Mouse (Mus musculus): ENCODE results near the gene 4931428F04Rik. TPM values are rescaled to one million over a fixed set of nuclear protein-coding genes. Genes with fewer than 3 reads are reported as not detected.

Gene 4931428F04Rik
- polyA plus RNA-seq, 1 experiment: 6.0 TPM

GRCm38 (mm10) chr8:105299962-105300361 is 10.3 kb upstream of the 4931428F04Rik start:
- Histone ChIP-seq H3ac (ENCODE audit: control insufficient read depth, insufficient read length, low read depth) (no peak overlapping the region), H3K27me3 (ENCODE audit: control insufficient read depth, insufficient read depth, insufficient read length) (no peaks in the 10 kb centered on the region), H3K4me3 (ENCODE audit: insufficient read depth, poor library complexity, severe bottlenecking) (no peak overlapping the region), H3K79me3 (ENCODE audit: low read depth) (peaks cover 29% of the 10 kb centered on the region), H3K79me2 (ENCODE audit: control insufficient read depth, insufficient read depth) (peaks cover 59% of the 10 kb centered on the region), H3K36me3 (ENCODE audit: control insufficient read depth, insufficient read depth) (peaks cover 56% of the 10 kb centered on the region)
- TF ChIP-seq CTCF (IDR thresholded peaks at IDR 0.05; ENCODE audit: control insufficient read depth, insufficient read depth, insufficient read length): no peak
- no peak for TF ChIP-seq FOSL1 (IDR thresholded peaks at IDR 0.05; ENCODE audit: insufficient read depth, low read length, poor library complexity, severe bottlenecking)
- TF ChIP-seq MAX (IDR thresholded peaks at IDR 0.05): no peak
- TF ChIP-seq CEBPB (IDR thresholded peaks at IDR 0.05; ENCODE audit: low read depth): no peak
- TF ChIP-seq MYOD1 (IDR thresholded peaks at IDR 0.05; ENCODE audit: control insufficient read depth, insufficient read length, low read depth): no peak
- TF ChIP-seq MYOG (IDR thresholded peaks at IDR 0.05; ENCODE audit: control insufficient read depth, extremely low read depth, insufficient read length): no peak
- no peak for TF ChIP-seq USF1 (IDR thresholded peaks at IDR 0.05; ENCODE audit: low read depth)

GRCm38 (mm10) chr8:105298351-105299252 is 8.9 kb upstream of the 4931428F04Rik start:
- Histone ChIP-seq H3K79me2 (ENCODE audit: control insufficient read depth, insufficient read depth) (peaks cover 59% of the 10 kb centered on the region), H3ac (ENCODE audit: control insufficient read depth, insufficient read length, low read depth) (peak overlapping the region; percentile 96), H3K4me3 (ENCODE audit: insufficient read depth, poor library complexity, severe bottlenecking) (peak overlapping the region; percentile 97), H3K36me3 (ENCODE audit: control insufficient read depth, insufficient read depth) (peaks cover 47% of the 10 kb centered on the region), H3K79me3 (ENCODE audit: low read depth) (peaks cover 29% of the 10 kb centered on the region), H3K27me3 (ENCODE audit: control insufficient read depth, insufficient read depth, insufficient read length) (no peaks in the 10 kb centered on the region)
- TF ChIP-seq MYOG (IDR thresholded peaks at IDR 0.05; ENCODE audit: control insufficient read depth, extremely low read depth, insufficient read length): no peak
- no peak for TF ChIP-seq USF1 (IDR thresholded peaks at IDR 0.05; ENCODE audit: low read depth)
- no peak for TF ChIP-seq CEBPB (IDR thresholded peaks at IDR 0.05; ENCODE audit: low read depth)
- TF ChIP-seq MYOD1 (IDR thresholded peaks at IDR 0.05; ENCODE audit: control insufficient read depth, insufficient read length, low read depth): peak; percentile 28
- no peak for TF ChIP-seq CTCF (IDR thresholded peaks at IDR 0.05; ENCODE audit: control insufficient read depth, insufficient read depth, insufficient read length)

- peak within 1 kb of the TSS; percentile 96 for H3ac ChIP-seq (ENCODE audit: control insufficient read depth, insufficient read length, low read depth)
- peak; percentile 44 for TF ChIP-seq MAX (IDR thresholded peaks at IDR 0.05)
- TF ChIP-seq CTCF (IDR thresholded peaks at IDR 0.05; ENCODE audit: control insufficient read depth, insufficient read depth, insufficient read length): no peak
- TF ChIP-seq MYOG (IDR thresholded peaks at IDR 0.05; ENCODE audit: control insufficient read depth, extremely low read depth, insufficient read length): no peak
- peaks cover 56% of the 10 kb centered on the region for H3K79me2 ChIP-seq (ENCODE audit: control insufficient read depth, insufficient read depth)
- H3K4me3 ChIP-seq (ENCODE audit: insufficient read depth, poor library complexity, severe bottlenecking): peak within 1 kb of the TSS; percentile 97
- H3K79me3 ChIP-seq (ENCODE audit: low read depth): peaks cover 26% of the 10 kb centered on the region
- H3K27me3 ChIP-seq (ENCODE audit: control insufficient read depth, insufficient read depth, insufficient read length): no peaks in the 10 kb centered on the region
- peaks cover 41% of the 10 kb centered on the region for H3K36me3 ChIP-seq (ENCODE audit: control insufficient read depth, insufficient read depth)
Measured at GRCm38 (mm10) chr8:105297511-105298192, 8.0 kb upstream of the 4931428F04Rik start, which contains the start of gene E2f4. Gene E2f4 (plus strand): TSS chr8:105297663.

- no peaks in the 10 kb centered on the region for H3K27me3 ChIP-seq (ENCODE audit: control insufficient read depth, insufficient read depth, insufficient read length)
Measured at GRCm38 (mm10) chr8:105295895-105296573, 6.4 kb upstream of the 4931428F04Rik start, which contains the start of gene Exoc3l. Gene Exoc3l (minus strand): TSS chr8:105296101.

GRCm38 (mm10) chr8:105295256-105295655 is 5.6 kb upstream of the 4931428F04Rik start:
- no peaks in the 10 kb centered on the region for H3K27me3 ChIP-seq (ENCODE audit: control insufficient read depth, insufficient read depth, insufficient read length)
- no peak overlapping the region for H3ac ChIP-seq (ENCODE audit: control insufficient read depth, insufficient read length, low read depth)
- peaks cover 33% of the 10 kb centered on the region for H3K79me2 ChIP-seq (ENCODE audit: control insufficient read depth, insufficient read depth)
- peaks cover 23% of the 10 kb centered on the region for H3K79me3 ChIP-seq (ENCODE audit: low read depth)
- peaks cover 17% of the 10 kb centered on the region for H3K36me3 ChIP-seq (ENCODE audit: control insufficient read depth, insufficient read depth)
- TF ChIP-seq FOSL1 (IDR thresholded peaks at IDR 0.05; ENCODE audit: insufficient read depth, low read length, poor library complexity, severe bottlenecking) (no peak), MYOG (IDR thresholded peaks at IDR 0.05; ENCODE audit: control insufficient read depth, extremely low read depth, insufficient read length) (no peak), MAX (IDR thresholded peaks at IDR 0.05) (no peak), CEBPB (IDR thresholded peaks at IDR 0.05; ENCODE audit: low read depth) (no peak), CTCF (IDR thresholded peaks at IDR 0.05; ENCODE audit: control insufficient read depth, insufficient read depth, insufficient read length) (no peak), USF1 (IDR thresholded peaks at IDR 0.05; ENCODE audit: low read depth) (no peak), MYOD1 (IDR thresholded peaks at IDR 0.05; ENCODE audit: control insufficient read depth, insufficient read length, low read depth) (no peak)
- H3K4me3 ChIP-seq (ENCODE audit: insufficient read depth, poor library complexity, severe bottlenecking): no peak overlapping the region

More at GRCm38 (mm10) chr8:105295895-105296573, 6.4 kb upstream of the 4931428F04Rik start, which contains the start of gene Exoc3l:
- no peak within 1 kb of the TSS for H3ac ChIP-seq (ENCODE audit: control insufficient read depth, insufficient read length, low read depth)
- H3K79me3 ChIP-seq (ENCODE audit: low read depth): peaks cover 25% of the 10 kb centered on the region
- H3K4me3 ChIP-seq (ENCODE audit: insufficient read depth, poor library complexity, severe bottlenecking): peak within 1 kb of the TSS; percentile 97
- H3K36me3 ChIP-seq (ENCODE audit: control insufficient read depth, insufficient read depth): peaks cover 25% of the 10 kb centered on the region
- peaks cover 41% of the 10 kb centered on the region for H3K79me2 ChIP-seq (ENCODE audit: control insufficient read depth, insufficient read depth)
- TF ChIP-seq MYOD1 (IDR thresholded peaks at IDR 0.05; ENCODE audit: control insufficient read depth, insufficient read length, low read depth) (no peak), CEBPB (IDR thresholded peaks at IDR 0.05; ENCODE audit: low read depth) (no peak), CTCF (IDR thresholded peaks at IDR 0.05; ENCODE audit: control insufficient read depth, insufficient read depth, insufficient read length) (no peak), USF1 (IDR thresholded peaks at IDR 0.05; ENCODE audit: low read depth) (no peak), MAX (IDR thresholded peaks at IDR 0.05) (no peak), MYOG (IDR thresholded peaks at IDR 0.05; ENCODE audit: control insufficient read depth, extremely low read depth, insufficient read length) (no peak)

All from C2C12 (cell line).